Mouse (Mus musculus): Measurements from ENCODE around the gene Fcgr4. TPM values are rescaled to one million over a fixed set of nuclear protein-coding genes. Genes with fewer than 3 reads are reported as not detected.
"Not testable (repeated sequence)": the region's sequence is repeated elsewhere in the genome, so short reads cannot be mapped to it uniquely, and the experiment has no call there.

Gene Fcgr4
- polyA plus RNA-seq, 1 experiment from 2014 or later: 0.14 TPM

GRCm38 (mm10) chr1:171049263-171049662 is 30.5 kb downstream of the Fcgr4 start:
- peak overlapping the region; percentile 10 for H3K4me2 ChIP-seq (ENCODE audit: low read length)
- no peak overlapping the region for H3K4me3 ChIP-seq (ENCODE audit: low read depth, low read length)

GRCm38 (mm10) chr1:171050774-171051173 is 32.1 kb downstream of the Fcgr4 start:
- Histone ChIP-seq H3K4me3 (ENCODE audit: low read depth, low read length) (no peak overlapping the region), H3K9me3 (replicated peaks; ENCODE audit: control insufficient read depth, low read length, poor library complexity, severe bottlenecking) (no peaks in the 10 kb centered on the region), H3K27me3 (ENCODE audit: control insufficient read depth, insufficient read depth, low read depth, low read length) (no peaks in the 10 kb centered on the region), H3K4me2 (ENCODE audit: low read length) (no peak overlapping the region), H3K27ac (ENCODE audit: low read length) (no peak overlapping the region), H3K9ac (ENCODE audit: low read depth, low read length) (no peak overlapping the region), H3K4me1 (ENCODE audit: control insufficient read depth, insufficient read depth, low read length) (no peaks in the 10 kb centered on the region), H3K36me3 (ENCODE audit: control insufficient read depth, insufficient read depth, low read length) (no peaks in the 10 kb centered on the region)
- 92% methylated on average over 7 of the region's 7 CpGs for WGBS
- ATAC-seq: no peak

More at GRCm38 (mm10) chr1:171049263-171049662, 30.5 kb downstream of the Fcgr4 start:
- Histone ChIP-seq H3K9me3 (replicated peaks; ENCODE audit: control insufficient read depth, low read length, poor library complexity, severe bottlenecking) (no peaks in the 10 kb centered on the region), H3K9ac (ENCODE audit: low read depth, low read length) (no peak overlapping the region), H3K36me3 (ENCODE audit: control insufficient read depth, insufficient read depth, low read length) (no peaks in the 10 kb centered on the region), H3K27me3 (ENCODE audit: control insufficient read depth, insufficient read depth, low read depth, low read length) (no peaks in the 10 kb centered on the region), H3K4me1 (ENCODE audit: control insufficient read depth, insufficient read depth, low read length) (peaks cover 4% of the 10 kb centered on the region; the same call in 1 of the 2 replicates), H3K27ac (ENCODE audit: low read length) (no peak overlapping the region)
- WGBS: 46% methylated on average over 10 of the region's 10 CpGs
- no peak for ATAC-seq

- Histone ChIP-seq H3K9me3 (replicated peaks; ENCODE audit: control insufficient read depth, low read length, poor library complexity, severe bottlenecking) (no peaks in the 10 kb centered on the region), H3K36me3 (ENCODE audit: control insufficient read depth, insufficient read depth, low read length) (no peaks in the 10 kb centered on the region), H3K4me3 (ENCODE audit: low read depth, low read length) (no peak overlapping the region), H3K27me3 (ENCODE audit: control insufficient read depth, insufficient read depth, low read depth, low read length) (no peaks in the 10 kb centered on the region), H3K9ac (ENCODE audit: low read depth, low read length) (no peak overlapping the region), H3K4me1 (ENCODE audit: control insufficient read depth, insufficient read depth, low read length) (no peaks in the 10 kb centered on the region), H3K27ac (ENCODE audit: low read length) (no peak overlapping the region), H3K4me2 (ENCODE audit: low read length) (no peak overlapping the region)
- ATAC-seq: no peak
- 94% methylated on average over 6 of the region's 6 CpGs for WGBS
These were observed 34.6 kb downstream of the Fcgr4 start for GRCm38 (mm10) chr1:171053305-171053704.

- Histone ChIP-seq H3K4me1 (ENCODE audit: control insufficient read depth, insufficient read depth, low read length) (no peaks in the 10 kb centered on the region), H3K36me3 (ENCODE audit: control insufficient read depth, insufficient read depth, low read length) (no peaks in the 10 kb centered on the region), H3K9me3 (replicated peaks; ENCODE audit: control insufficient read depth, low read length, poor library complexity, severe bottlenecking) (no peaks in the 10 kb centered on the region), H3K4me3 (ENCODE audit: low read depth, low read length) (no peak overlapping the region), H3K9ac (ENCODE audit: low read depth, low read length) (no peak overlapping the region), H3K27me3 (ENCODE audit: control insufficient read depth, insufficient read depth, low read depth, low read length) (no peaks in the 10 kb centered on the region), H3K4me2 (ENCODE audit: low read length) (no peak overlapping the region), H3K27ac (ENCODE audit: low read length) (no peak overlapping the region)
- no peak for ATAC-seq
- WGBS: 93% methylated on average over 5 of the region's 5 CpGs
These were observed 38.5 kb downstream of the Fcgr4 start for GRCm38 (mm10) chr1:171057253-171057652.

GRCm38 (mm10) chr1:171059203-171059602 is 40.5 kb downstream of the Fcgr4 start:
- ATAC-seq: no peak
- H3K27me3 ChIP-seq (ENCODE audit: control insufficient read depth, insufficient read depth, low read depth, low read length): peaks cover 10% of the 10 kb centered on the region
- H3K9me3 ChIP-seq (replicated peaks; ENCODE audit: control insufficient read depth, low read length, poor library complexity, severe bottlenecking): no peaks in the 10 kb centered on the region
- H3K9ac ChIP-seq (ENCODE audit: low read depth, low read length): no peak overlapping the region
- H3K4me2 ChIP-seq (ENCODE audit: low read length): no peak overlapping the region
- peaks cover 3% of the 10 kb centered on the region; the same call in 1 of the 2 replicates for H3K4me1 ChIP-seq (ENCODE audit: control insufficient read depth, insufficient read depth, low read length)
- H3K4me3 ChIP-seq (ENCODE audit: low read depth, low read length): no peak overlapping the region
- H3K36me3 ChIP-seq (ENCODE audit: control insufficient read depth, insufficient read depth, low read length): no peaks in the 10 kb centered on the region
- no peak overlapping the region for H3K27ac ChIP-seq (ENCODE audit: low read length)
- 88% methylated on average over 2 of the region's 2 CpGs for WGBS

- no peaks in the 10 kb centered on the region for H3K36me3 ChIP-seq (ENCODE audit: control insufficient read depth, insufficient read depth, low read length)
- 67% methylated on average over 10 of the region's 10 CpGs for WGBS
- ATAC-seq: no peak
These were observed 41.7 kb downstream of the Fcgr4 start for GRCm38 (mm10) chr1:171060392-171060791.

GRCm38 (mm10) chr1:171061566-171061965 is 42.8 kb downstream of the Fcgr4 start:
- H3K36me3 ChIP-seq (ENCODE audit: control insufficient read depth, insufficient read depth, low read length): no peaks in the 10 kb centered on the region
- WGBS: 91% methylated on average over 3 of the region's 3 CpGs
- no peak overlapping the region for H3K9ac ChIP-seq (ENCODE audit: low read depth, low read length)
- peaks cover 16% of the 10 kb centered on the region for H3K27me3 ChIP-seq (ENCODE audit: control insufficient read depth, insufficient read depth, low read depth, low read length)
- no peaks in the 10 kb centered on the region for H3K9me3 ChIP-seq (replicated peaks; ENCODE audit: control insufficient read depth, low read length, poor library complexity, severe bottlenecking)
- no peak for ATAC-seq
- H3K4me3 ChIP-seq (ENCODE audit: low read depth, low read length): no peak overlapping the region
- H3K4me1 ChIP-seq (ENCODE audit: control insufficient read depth, insufficient read depth, low read length): peaks cover 6% of the 10 kb centered on the region
- no peak overlapping the region for H3K4me2 ChIP-seq (ENCODE audit: low read length)
- H3K27ac ChIP-seq (ENCODE audit: low read length): no peak overlapping the region

More at GRCm38 (mm10) chr1:171060392-171060791, 41.7 kb downstream of the Fcgr4 start:
- H3K4me1 ChIP-seq (ENCODE audit: control insufficient read depth, insufficient read depth, low read length): peaks cover 6% of the 10 kb centered on the region
- no peak overlapping the region for H3K4me2 ChIP-seq (ENCODE audit: low read length)
- peaks cover 13% of the 10 kb centered on the region for H3K27me3 ChIP-seq (ENCODE audit: control insufficient read depth, insufficient read depth, low read depth, low read length)
- no peaks in the 10 kb centered on the region for H3K9me3 ChIP-seq (replicated peaks; ENCODE audit: control insufficient read depth, low read length, poor library complexity, severe bottlenecking)
- no peak overlapping the region for H3K27ac ChIP-seq (ENCODE audit: low read length)
- no peak overlapping the region for H3K4me3 ChIP-seq (ENCODE audit: low read depth, low read length)
- H3K9ac ChIP-seq (ENCODE audit: low read depth, low read length): no peak overlapping the region

- peaks cover 20% of the 10 kb centered on the region for H3K27me3 ChIP-seq (ENCODE audit: control insufficient read depth, insufficient read depth, low read depth, low read length)
- peak overlapping the region; percentile 29 for H3K4me3 ChIP-seq (ENCODE audit: low read depth, low read length)
- not testable (repeated sequence) for H3K4me1 ChIP-seq (ENCODE audit: control insufficient read depth, insufficient read depth, low read length); H3K9me3 ChIP-seq (replicated peaks; ENCODE audit: control insufficient read depth, low read length, poor library complexity, severe bottlenecking); H3K36me3 ChIP-seq (ENCODE audit: control insufficient read depth, insufficient read depth, low read length); H3K27ac ChIP-seq (ENCODE audit: low read length); H3K9ac ChIP-seq (ENCODE audit: low read depth, low read length)
- ATAC-seq: peak; percentile 64
- 9% methylated on average over 37 of the region's 61 CpGs for WGBS
- H3K4me2 ChIP-seq (ENCODE audit: low read length): peak overlapping the region; percentile 53
These were observed 45.1 kb downstream of the Fcgr4 start for GRCm38 (mm10) chr1:171063569-171064490.

- Histone ChIP-seq H3K27me3 (ENCODE audit: control insufficient read depth, insufficient read depth, low read depth, low read length) (peaks cover 25% of the 10 kb centered on the region), H3K4me3 (ENCODE audit: low read depth, low read length) (peak within 1 kb of the TSS; percentile 31), H3K4me2 (ENCODE audit: low read length) (peak within 1 kb of the TSS; percentile 53)
- H3K9ac ChIP-seq (ENCODE audit: low read depth, low read length); H3K4me1 ChIP-seq (ENCODE audit: control insufficient read depth, insufficient read depth, low read length); H3K27ac ChIP-seq (ENCODE audit: low read length); H3K36me3 ChIP-seq (ENCODE audit: control insufficient read depth, insufficient read depth, low read length); H3K9me3 ChIP-seq (replicated peaks; ENCODE audit: control insufficient read depth, low read length, poor library complexity, severe bottlenecking): not testable (repeated sequence)
- peak; percentile 54 for ATAC-seq
- WGBS: 1% methylated on average over 38 of the region's 75 CpGs
These were observed 45.9 kb downstream of the Fcgr4 start, which contains the start of gene Fcgr3 for GRCm38 (mm10) chr1:171064491-171065242. Gene Fcgr3, minus strand, starts transcription at chr1:171064935.

All from midbrain, embryonic 16.5 days (tissue).